Mouse (Mus musculus): ENCODE results near the gene Cinp. TPM values are rescaled to one million over a fixed set of nuclear protein-coding genes. Genes with fewer than 3 reads are reported as not detected.
A peak's percentile ranks its signal among the peaks of the same experiment; 100 is the strongest.

Cinp gene
- total and polyA plus RNA-seq, 2 experiments = 20.8 to 23.1 TPM

DNA sequence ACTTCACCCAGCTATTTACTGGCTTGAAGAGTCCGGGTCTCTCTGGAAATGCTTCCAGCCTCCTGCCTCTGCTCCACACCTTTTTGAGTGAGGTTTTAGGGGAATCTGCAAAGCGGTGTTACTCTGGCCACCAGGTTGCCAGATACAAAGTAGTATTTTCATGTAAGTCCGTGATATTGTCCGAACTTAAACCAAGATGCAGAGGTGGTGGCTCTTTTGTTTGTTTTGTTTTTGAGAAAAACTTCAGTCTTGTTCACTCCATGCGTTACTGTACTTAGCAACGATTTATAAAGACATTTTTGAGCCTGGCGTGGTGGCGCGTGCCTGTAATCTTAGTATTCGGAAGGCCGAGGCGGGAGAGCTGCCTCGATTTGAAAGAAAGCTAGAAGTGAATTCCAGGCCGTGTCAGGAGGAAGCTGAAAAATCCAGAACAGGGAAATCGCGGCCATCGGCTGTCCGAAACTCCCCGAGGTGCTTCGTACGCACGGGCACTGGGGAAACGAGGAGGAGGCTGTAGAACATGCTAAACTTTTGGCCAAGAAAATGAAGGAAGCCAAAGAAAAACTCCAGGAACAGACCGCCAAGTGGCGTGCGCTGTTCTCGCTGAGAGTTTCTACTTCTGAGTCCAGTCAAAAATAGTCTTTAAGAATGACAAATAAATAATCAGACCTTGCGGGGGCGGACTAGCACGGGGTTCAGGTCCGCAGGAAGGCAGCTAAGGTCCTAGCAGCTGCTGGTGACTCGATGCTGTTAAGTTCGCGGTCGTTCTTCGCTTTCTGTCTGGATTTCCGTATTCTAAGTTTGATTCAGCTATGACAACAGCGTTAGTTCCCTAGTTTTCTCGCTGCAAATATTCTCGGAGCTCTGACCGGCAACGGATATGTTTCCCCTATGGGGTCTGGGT lies 44.5 kb downstream of the Cinp start:
- Histone ChIP-seq H3K36me3 (ENCODE audit: control insufficient read depth, insufficient read depth, low read length) (no peaks in the 10 kb centered on the region), H3K4me1 (ENCODE audit: control insufficient read depth, insufficient read depth, low read length) (peaks cover 2% of the 10 kb centered on the region; the same call in 1 of the 2 replicates), H3K27me3 (ENCODE audit: control insufficient read depth, insufficient read depth, low read length) (no peaks in the 10 kb centered on the region), H3K27ac (replicated peaks; ENCODE audit: insufficient read depth, low read depth, low read length) (peak overlapping the region; percentile 26), H3K9ac (ENCODE audit: low read depth, low read length) (peak overlapping the region; percentile 52), H3K4me3 (ENCODE audit: insufficient read depth, low read depth, low read length) (peak overlapping the region; percentile 46), H3K79me2 (ENCODE audit: control insufficient read depth, insufficient read depth, low read length) (no peaks in the 10 kb centered on the region)
- WGBS = 3% methylated on average over 42 of the region's 42 CpGs
- no peak for TF ChIP-seq POLR2A (IDR thresholded peaks at IDR 0.05; ENCODE audit: extremely low read depth, insufficient read depth, low read length)
- TF ChIP-seq CTCF (IDR thresholded peaks at IDR 0.05; ENCODE audit: low read depth, low read length) = no peak
- peak; percentile 39 for DNase-seq (ENCODE audit: extremely low read depth, low read depth, low spot score)

DNA sequence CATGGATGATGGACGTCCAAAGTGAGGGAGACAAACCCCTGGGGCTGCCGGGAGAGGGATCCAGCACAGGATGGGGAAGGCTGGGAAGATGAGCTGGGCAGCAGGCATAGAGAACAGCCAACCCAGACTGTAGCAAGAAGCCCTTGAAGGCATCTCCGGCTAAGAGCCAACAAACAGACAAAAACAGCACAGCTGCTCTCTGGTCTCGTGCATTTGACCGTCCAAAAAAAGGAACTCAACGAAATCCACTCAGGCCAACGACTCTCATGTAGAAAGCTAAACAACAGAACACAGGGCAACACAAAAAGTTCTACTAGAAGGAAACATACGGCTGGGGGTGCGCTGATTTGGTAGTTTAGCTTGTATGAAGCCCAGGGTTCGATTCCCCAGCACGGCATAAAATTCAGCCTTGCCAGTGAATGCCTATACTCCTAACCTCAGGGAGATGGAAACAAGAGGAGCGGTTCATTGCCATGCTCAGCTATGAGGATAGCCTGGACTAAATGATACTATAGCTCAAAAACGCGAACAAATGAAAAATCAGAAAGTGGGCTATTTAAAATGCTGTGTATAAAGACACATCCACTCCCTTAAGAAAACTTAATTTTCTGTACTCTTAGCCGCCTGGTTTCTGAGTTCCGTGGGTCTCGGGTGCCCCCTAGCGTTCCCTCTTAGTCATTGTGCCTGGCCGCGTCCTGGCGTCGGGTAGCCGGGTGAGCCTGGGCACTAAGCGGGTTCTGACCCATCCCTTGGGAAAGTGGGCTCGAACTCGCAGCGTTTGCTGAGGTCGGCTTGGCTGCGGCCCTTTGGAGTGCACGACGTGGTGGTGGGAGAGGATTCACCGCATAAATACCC lies 45.5 kb downstream of the Cinp start:
- TF ChIP-seq POLR2A (IDR thresholded peaks at IDR 0.05; ENCODE audit: extremely low read depth, insufficient read depth, low read length) (no peak), CTCF (IDR thresholded peaks at IDR 0.05; ENCODE audit: low read depth, low read length) (peak; percentile 93)
- Histone ChIP-seq H3K4me1 (ENCODE audit: control insufficient read depth, insufficient read depth, low read length) (peaks cover 2% of the 10 kb centered on the region; the same call in 1 of the 2 replicates), H3K27ac (replicated peaks; ENCODE audit: insufficient read depth, low read depth, low read length) (no peak overlapping the region), H3K4me3 (ENCODE audit: insufficient read depth, low read depth, low read length) (peak overlapping the region; percentile 46), H3K27me3 (ENCODE audit: control insufficient read depth, insufficient read depth, low read length) (no peaks in the 10 kb centered on the region), H3K9ac (ENCODE audit: low read depth, low read length) (peak overlapping the region; percentile 11; the same call in 1 of the 2 replicates), H3K79me2 (ENCODE audit: control insufficient read depth, insufficient read depth, low read length) (no peaks in the 10 kb centered on the region), H3K36me3 (ENCODE audit: control insufficient read depth, insufficient read depth, low read length) (no peaks in the 10 kb centered on the region)
- DNase-seq (ENCODE audit: extremely low read depth, low read depth, low spot score) = peak; percentile 53
- WGBS = 23% methylated on average over 32 of the region's 32 CpGs

DNA sequence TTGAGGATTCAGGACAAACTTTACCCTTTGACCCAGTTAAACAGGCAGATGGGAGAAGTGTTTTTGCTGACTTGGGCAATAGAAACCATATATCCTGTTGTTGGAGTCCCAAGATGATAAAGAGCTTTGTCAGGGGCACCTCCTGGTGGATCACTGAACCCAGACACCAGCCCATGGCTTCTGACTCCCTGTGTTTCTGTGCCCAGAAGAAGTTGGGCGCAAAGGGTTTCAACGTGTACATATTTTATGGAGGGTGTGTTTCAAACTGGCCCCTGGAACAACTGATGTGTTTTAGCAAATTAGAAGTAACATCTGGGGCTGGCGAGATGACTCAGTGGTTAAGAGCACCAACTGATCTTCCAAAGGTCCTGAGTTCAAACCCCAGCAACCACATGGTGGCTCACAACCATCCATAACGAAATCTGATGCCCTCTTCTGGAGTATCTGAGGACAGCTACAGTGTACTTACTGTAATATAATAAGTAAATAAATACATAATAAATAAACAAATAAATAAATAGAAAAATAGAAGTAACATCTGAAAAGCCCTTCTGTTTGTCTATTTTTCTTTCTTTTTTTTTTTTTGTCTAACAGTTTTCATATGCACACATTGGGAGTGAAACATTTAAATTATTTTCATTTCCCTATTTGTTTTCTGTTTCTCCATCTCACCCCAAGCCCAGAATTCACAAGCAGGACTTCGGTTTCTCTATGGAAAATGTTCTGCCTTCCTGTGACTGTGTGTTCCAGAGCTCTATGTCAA lies 47.0 kb downstream of the Cinp start:
- WGBS = 75% methylated on average over 5 of the region's 5 CpGs
- H3K79me2 ChIP-seq (ENCODE audit: control insufficient read depth, insufficient read depth, low read length) = no peaks in the 10 kb centered on the region
- no peak overlapping the region for H3K4me3 ChIP-seq (ENCODE audit: insufficient read depth, low read depth, low read length)
- peaks cover 2% of the 10 kb centered on the region; the same call in 1 of the 2 replicates for H3K4me1 ChIP-seq (ENCODE audit: control insufficient read depth, insufficient read depth, low read length)
- no peak overlapping the region for H3K27ac ChIP-seq (replicated peaks; ENCODE audit: insufficient read depth, low read depth, low read length)
- H3K36me3 ChIP-seq (ENCODE audit: control insufficient read depth, insufficient read depth, low read length) = no peaks in the 10 kb centered on the region
- DNase-seq (ENCODE audit: extremely low read depth, low read depth, low spot score) = no peak
- TF ChIP-seq POLR2A (IDR thresholded peaks at IDR 0.05; ENCODE audit: extremely low read depth, insufficient read depth, low read length) (no peak), CTCF (IDR thresholded peaks at IDR 0.05; ENCODE audit: low read depth, low read length) (no peak)
- H3K27me3 ChIP-seq (ENCODE audit: control insufficient read depth, insufficient read depth, low read length) = no peaks in the 10 kb centered on the region
- H3K9ac ChIP-seq (ENCODE audit: low read depth, low read length) = no peak overlapping the region

DNA sequence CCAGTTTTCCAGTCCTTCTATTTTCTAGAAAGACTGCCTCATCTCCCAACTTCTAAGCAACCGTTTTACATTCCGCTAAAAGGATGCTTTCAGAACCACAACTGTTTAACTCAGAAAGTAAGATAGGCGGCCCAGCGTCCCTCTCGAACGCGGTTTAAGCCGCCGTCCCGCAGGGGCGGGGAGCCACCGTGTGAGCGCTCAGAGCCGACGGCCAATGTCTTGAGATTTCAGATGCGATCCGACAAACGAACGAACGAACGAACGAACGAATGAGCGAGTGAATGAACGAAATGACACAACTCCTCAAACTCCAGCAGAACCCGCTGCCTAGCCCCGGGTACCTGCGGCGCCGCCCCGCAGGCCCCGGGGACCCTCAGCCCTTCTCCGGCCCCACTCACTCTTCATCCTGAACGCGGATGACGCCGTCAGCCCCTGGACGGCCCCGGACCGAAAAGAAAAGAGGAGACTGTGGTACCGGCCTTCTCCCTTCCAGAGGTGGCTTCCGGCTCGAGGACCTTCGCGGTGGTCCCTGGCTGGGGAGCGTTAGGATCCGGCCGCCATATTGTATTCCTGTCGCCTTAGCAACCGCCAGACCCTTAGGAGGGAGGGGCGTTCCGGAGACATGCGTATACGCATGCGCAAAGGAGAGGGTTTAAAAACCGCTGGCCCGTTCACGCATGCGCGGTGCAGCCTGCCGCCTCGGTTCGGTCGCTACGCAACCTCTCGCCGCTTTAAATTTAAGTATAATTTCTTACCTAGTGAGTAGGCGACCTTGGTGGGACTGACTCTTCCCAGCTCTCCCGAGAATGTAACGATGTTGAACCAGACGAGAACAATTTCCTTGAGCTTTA lies 48.4 kb downstream of the Cinp start, which contains the start of gene Mok:
TSS of gene Mok (minus strand) at position 592 of the 851 bp plus-strand sequence.
- no peak within 1 kb of the TSS for H3K27ac ChIP-seq (replicated peaks; ENCODE audit: insufficient read depth, low read depth, low read length)
- under 1% methylated on average over 71 of the region's 71 CpGs for WGBS
- H3K27me3 ChIP-seq (ENCODE audit: control insufficient read depth, insufficient read depth, low read length) = no peaks in the 10 kb centered on the region
- H3K9ac ChIP-seq (ENCODE audit: low read depth, low read length) = peak within 1 kb of the TSS; percentile 48
- H3K4me3 ChIP-seq (ENCODE audit: insufficient read depth, low read depth, low read length) = peak within 1 kb of the TSS; percentile 65
- TF ChIP-seq CTCF (IDR thresholded peaks at IDR 0.05; ENCODE audit: low read depth, low read length) (no peak), POLR2A (IDR thresholded peaks at IDR 0.05; ENCODE audit: extremely low read depth, insufficient read depth, low read length) (no peak)
- H3K79me2 ChIP-seq (ENCODE audit: control insufficient read depth, insufficient read depth, low read length) = no peaks in the 10 kb centered on the region
- no peaks in the 10 kb centered on the region for H3K36me3 ChIP-seq (ENCODE audit: control insufficient read depth, insufficient read depth, low read length)
- H3K4me1 ChIP-seq (ENCODE audit: control insufficient read depth, insufficient read depth, low read length) = peaks cover 2% of the 10 kb centered on the region; the same call in 1 of the 2 replicates
- peak; percentile 70 for DNase-seq (ENCODE audit: extremely low read depth, low read depth, low spot score)

Data from liver, adult 2 months (tissue).